Mouse (Mus musculus): ENCODE data around the gene Crabp1.

DNA sequence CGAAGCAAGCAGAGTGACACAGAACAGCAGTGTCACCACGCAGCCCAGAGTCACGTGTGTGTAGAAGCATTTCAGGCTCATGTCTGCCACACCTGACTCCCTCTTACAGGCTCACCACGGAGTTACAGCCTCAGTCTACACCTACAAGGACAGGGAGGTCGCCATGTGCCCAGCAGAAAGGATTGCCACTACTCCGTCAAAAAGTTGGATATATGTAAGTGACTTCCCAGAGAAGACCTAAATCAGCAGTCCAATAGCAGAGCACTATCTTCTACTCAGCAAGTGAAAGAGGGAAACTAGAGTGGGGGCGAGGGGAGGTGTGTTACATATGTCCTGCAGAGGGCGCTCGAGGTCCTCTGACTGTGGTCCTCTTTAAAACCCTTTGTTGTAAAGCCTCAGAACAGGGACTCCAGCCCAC is 28.3 kb upstream of the Crabp1 start:
- TF ChIP-seq CTCF (IDR thresholded peaks at IDR 0.05; ENCODE audit: low read depth) (peak; percentile 81), EP300 (optimal IDR thresholded peaks at IDR 0.05) (no peak)
